Mouse (Mus musculus): ENCODE measurements around the gene 2700049A03Rik. TPM values are rescaled to one million over a fixed set of nuclear protein-coding genes. Genes with fewer than 3 reads are reported as not detected.
A peak's percentile ranks its signal among the peaks of the same experiment; 100 is the strongest.

2700049A03Rik gene
- polyA plus RNA-seq, 1 experiment, result 2.4 TPM

DNA sequence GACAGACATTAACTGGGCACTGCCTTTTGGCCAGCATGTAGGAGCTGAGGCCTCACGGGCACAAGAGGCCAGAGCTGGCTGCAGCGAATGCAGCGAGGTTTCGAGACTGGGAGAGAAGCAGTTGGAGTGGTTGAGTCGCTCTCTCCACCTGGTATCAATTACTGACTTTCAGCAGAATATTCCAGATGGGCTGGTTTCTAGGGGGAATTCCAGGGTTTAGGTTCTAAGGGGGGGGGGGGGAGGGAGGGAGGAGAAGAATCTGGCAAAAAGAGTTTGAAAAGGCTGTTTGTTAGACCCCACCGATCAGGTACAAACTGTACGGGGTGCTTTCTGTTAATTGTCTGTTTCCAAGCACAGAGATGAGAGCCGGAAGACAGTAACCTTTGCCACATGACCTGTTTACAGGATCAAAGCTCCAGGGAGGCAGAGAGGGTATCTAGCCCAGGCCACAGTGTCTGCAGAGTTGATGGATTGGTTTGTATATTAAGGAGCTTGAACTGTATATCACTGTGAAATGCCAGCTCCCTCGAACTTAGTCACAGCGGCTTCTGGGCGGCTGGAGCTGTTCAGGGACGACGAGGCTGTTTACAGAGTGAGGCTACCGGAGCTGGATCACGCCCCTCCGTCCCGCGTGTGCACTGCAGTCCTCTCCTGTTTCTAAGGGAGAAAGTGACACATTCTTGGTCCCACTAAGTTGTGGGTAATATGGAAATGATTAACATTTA lies 121.7 kb downstream of the 2700049A03Rik start:
- no peaks in the 10 kb centered on the region for H3K36me3 ChIP-seq (ENCODE audit: control insufficient read depth, insufficient read depth, low read length)
- DNase-seq, result no peak
- no peak overlapping the region for H3K27ac ChIP-seq (ENCODE audit: insufficient read depth, low read depth, low read length)
- H3K27me3 ChIP-seq (replicated peaks; ENCODE audit: control insufficient read depth, insufficient read depth, low read length), result no peaks in the 10 kb centered on the region
- no peaks in the 10 kb centered on the region for H3K4me1 ChIP-seq (ENCODE audit: control insufficient read depth, insufficient read depth, low read length)
- 43% methylated on average over 18 of the region's 18 CpGs for WGBS
- no peak overlapping the region for H3K4me3 ChIP-seq (ENCODE audit: insufficient read depth, low read depth, low read length)
- TF ChIP-seq CTCF (conservative IDR thresholded peaks at IDR 0.05; ENCODE audit: insufficient read depth, insufficient read length, low read depth, low read length) (no peak), POLR2A (IDR thresholded peaks at IDR 0.05; ENCODE audit: low read depth, low read length) (no peak)

DNA sequence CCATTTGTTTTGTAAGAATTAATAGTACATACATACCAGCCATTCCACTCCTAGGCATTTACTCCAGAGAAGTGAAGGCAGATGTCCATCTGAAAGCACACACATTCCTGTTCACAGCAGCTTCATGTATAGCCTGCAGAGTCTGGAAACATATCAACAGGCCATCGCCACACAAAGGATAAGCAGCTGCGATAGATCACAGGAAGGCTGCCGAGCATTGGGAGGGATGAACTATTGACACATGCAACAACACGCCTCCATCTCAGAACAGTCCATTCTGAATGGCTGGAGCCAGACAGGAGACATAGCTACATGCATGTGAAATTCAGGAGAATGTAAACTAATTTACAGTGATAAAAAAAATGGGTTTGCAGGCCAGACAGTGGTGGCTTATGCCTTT lies 127.6 kb downstream of the 2700049A03Rik start:
- 80% methylated on average over 4 of the region's 4 CpGs for WGBS
- Histone ChIP-seq H3K4me1 (ENCODE audit: control insufficient read depth, insufficient read depth, low read length) (no peaks in the 10 kb centered on the region), H3K4me3 (ENCODE audit: insufficient read depth, low read depth, low read length) (no peak overlapping the region), H3K27ac (ENCODE audit: insufficient read depth, low read depth, low read length) (no peak overlapping the region), H3K36me3 (ENCODE audit: control insufficient read depth, insufficient read depth, low read length) (no peaks in the 10 kb centered on the region), H3K27me3 (replicated peaks; ENCODE audit: control insufficient read depth, insufficient read depth, low read length) (no peaks in the 10 kb centered on the region)
- TF ChIP-seq POLR2A (IDR thresholded peaks at IDR 0.05; ENCODE audit: low read depth, low read length) (no peak), CTCF (conservative IDR thresholded peaks at IDR 0.05; ENCODE audit: insufficient read depth, insufficient read length, low read depth, low read length) (no peak)
- DNase-seq, result no peak

DNA sequence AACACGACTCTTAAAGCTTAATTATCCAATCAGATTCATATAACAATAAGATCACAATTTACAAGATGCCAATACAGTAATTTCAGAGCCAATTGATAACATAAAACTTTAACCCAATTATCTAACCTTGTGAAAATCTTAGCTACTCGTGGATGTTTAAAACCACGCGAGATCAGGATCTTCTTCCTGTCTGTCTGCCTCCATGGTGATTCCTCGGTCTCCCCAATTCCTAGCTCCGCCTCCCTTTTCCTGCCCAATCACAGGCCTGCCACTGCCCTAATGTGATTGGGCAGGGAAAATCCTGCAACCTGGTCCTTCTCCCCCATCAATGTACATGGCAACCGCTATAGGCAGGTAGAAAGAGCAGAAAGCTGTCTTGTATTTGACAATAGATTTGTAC lies 132.7 kb downstream of the 2700049A03Rik start:
- TF ChIP-seq CTCF (conservative IDR thresholded peaks at IDR 0.05; ENCODE audit: insufficient read depth, insufficient read length, low read depth, low read length), result no peak
- TF ChIP-seq POLR2A (IDR thresholded peaks at IDR 0.05; ENCODE audit: low read depth, low read length), result no peak
- Histone ChIP-seq H3K27ac (ENCODE audit: insufficient read depth, low read depth, low read length) (no peak overlapping the region), H3K4me3 (ENCODE audit: insufficient read depth, low read depth, low read length) (no peak overlapping the region), H3K4me1 (ENCODE audit: control insufficient read depth, insufficient read depth, low read length) (no peaks in the 10 kb centered on the region), H3K36me3 (ENCODE audit: control insufficient read depth, insufficient read depth, low read length) (no peaks in the 10 kb centered on the region), H3K27me3 (replicated peaks; ENCODE audit: control insufficient read depth, insufficient read depth, low read length) (no peaks in the 10 kb centered on the region)
- DNase-seq, result no peak
- 91% methylated on average over 7 of the region's 7 CpGs for WGBS

DNA sequence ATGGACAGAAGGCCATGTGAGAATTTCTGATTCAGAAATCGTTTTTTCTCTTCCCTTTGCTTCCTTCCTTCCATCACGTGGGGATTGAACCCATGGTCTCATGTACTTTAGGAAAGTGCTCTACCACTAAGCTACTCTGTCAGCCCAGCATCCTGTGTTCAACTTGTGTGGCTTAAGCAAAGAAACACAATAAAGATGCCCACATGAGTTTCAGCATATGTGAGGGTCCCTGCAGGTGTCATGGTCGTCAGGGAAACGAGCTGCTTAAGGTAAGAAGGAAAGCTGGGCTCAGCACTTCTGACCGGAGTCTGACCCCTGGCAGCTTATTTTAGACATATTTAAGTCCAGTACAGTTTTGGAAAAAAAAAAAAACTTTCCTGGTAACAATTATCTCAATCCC lies 134.5 kb downstream of the 2700049A03Rik start:
- WGBS, result 77% methylated on average over 5 of the region's 5 CpGs

DNA sequence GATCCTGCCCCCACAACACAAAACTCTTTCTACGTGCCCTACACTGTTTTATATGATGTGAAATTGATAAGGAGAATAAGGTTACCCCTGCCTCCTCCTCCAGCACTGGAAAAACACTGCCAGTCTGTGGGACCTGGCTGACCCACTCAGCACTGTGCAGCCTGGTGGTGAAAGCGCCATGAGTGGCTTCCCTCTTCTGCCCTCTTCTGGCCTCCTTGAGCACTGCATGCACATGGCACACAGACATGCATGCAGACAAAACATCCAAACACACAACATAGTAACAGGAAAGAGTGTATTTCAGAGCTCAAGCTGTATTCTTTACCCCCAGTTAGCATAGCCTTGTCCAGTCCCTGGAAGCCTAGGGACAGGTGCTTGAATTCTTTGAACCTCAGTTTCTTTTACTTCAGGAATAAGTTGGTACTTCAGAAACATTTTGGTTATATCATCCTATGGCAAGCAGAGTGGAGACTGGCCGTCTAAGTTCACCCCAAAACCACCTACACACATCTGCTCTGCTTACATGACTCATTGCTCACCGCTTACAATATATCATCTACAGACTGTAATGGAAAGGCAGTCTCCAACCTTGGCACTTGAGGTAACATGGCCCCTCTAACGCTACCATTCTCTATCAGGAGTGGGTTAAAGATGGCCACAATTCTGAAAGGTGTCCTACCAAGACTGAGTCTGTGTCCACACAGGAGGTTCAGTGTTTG lies 138.0 kb downstream of the 2700049A03Rik start:
- no peaks in the 10 kb centered on the region for H3K36me3 ChIP-seq (ENCODE audit: control insufficient read depth, insufficient read depth, low read length)

More for the DNA sequence above, 134.5 kb downstream of the 2700049A03Rik start:
- Histone ChIP-seq H3K27me3 (replicated peaks; ENCODE audit: control insufficient read depth, insufficient read depth, low read length) (no peaks in the 10 kb centered on the region), H3K36me3 (ENCODE audit: control insufficient read depth, insufficient read depth, low read length) (no peaks in the 10 kb centered on the region), H3K27ac (ENCODE audit: insufficient read depth, low read depth, low read length) (no peak overlapping the region), H3K4me3 (ENCODE audit: insufficient read depth, low read depth, low read length) (no peak overlapping the region), H3K4me1 (ENCODE audit: control insufficient read depth, insufficient read depth, low read length) (no peaks in the 10 kb centered on the region)
- DNase-seq, result no peak
- TF ChIP-seq CTCF (conservative IDR thresholded peaks at IDR 0.05; ENCODE audit: insufficient read depth, insufficient read length, low read depth, low read length) (no peak), POLR2A (IDR thresholded peaks at IDR 0.05; ENCODE audit: low read depth, low read length) (no peak)

DNA sequence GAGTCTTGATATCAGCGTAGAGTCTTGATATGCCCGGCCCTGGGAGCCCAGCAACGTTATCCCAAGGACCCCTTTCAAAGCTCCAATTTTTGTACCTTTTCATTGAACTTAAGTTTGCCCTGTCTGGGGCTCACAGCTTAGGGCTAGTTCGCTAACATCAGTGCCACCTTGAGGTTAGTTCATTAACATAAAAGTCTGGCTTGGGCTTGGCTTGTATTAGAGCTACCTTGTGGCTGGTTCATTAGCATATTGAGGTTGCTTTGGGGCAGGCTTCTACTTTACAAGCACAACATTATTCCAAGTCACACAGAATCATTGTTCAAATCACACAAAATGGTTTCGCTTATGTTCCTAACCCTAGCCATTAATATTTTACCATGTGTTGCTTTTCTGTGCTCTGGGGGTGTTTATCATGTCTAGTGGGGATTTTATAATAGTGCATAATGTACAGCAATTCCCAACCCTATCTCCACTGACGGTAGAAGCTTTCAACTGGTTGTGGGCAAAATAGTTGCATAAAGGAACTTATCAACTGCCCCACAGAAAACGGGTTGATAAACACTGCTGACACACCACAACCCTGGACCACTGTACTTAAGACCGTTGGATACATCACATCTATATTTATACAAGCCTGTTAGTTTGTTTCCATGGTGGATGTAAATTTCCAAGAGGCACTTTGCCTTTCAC lies 139.4 kb downstream of the 2700049A03Rik start:
- H3K27ac ChIP-seq (ENCODE audit: insufficient read depth, low read depth, low read length), result no peak overlapping the region
- no peaks in the 10 kb centered on the region for H3K36me3 ChIP-seq (ENCODE audit: control insufficient read depth, insufficient read depth, low read length)
- H3K4me3 ChIP-seq (ENCODE audit: insufficient read depth, low read depth, low read length), result no peak overlapping the region
- DNase-seq, result no peak
- no peaks in the 10 kb centered on the region for H3K4me1 ChIP-seq (ENCODE audit: control insufficient read depth, insufficient read depth, low read length)
- WGBS, result 81% methylated on average over 8 of the region's 8 CpGs
- H3K27me3 ChIP-seq (replicated peaks; ENCODE audit: control insufficient read depth, insufficient read depth, low read length), result no peaks in the 10 kb centered on the region
- TF ChIP-seq POLR2A (IDR thresholded peaks at IDR 0.05; ENCODE audit: low read depth, low read length) (no peak), CTCF (conservative IDR thresholded peaks at IDR 0.05; ENCODE audit: insufficient read depth, insufficient read length, low read depth, low read length) (no peak)

More for the DNA sequence above, 138.0 kb downstream of the 2700049A03Rik start:
- no peaks in the 10 kb centered on the region for H3K4me1 ChIP-seq (ENCODE audit: control insufficient read depth, insufficient read depth, low read length)
- no peak overlapping the region for H3K4me3 ChIP-seq (ENCODE audit: insufficient read depth, low read depth, low read length)
- WGBS, result 93% methylated on average over 5 of the region's 5 CpGs
- no peak for DNase-seq
- no peaks in the 10 kb centered on the region for H3K27me3 ChIP-seq (replicated peaks; ENCODE audit: control insufficient read depth, insufficient read depth, low read length)
- no peak overlapping the region for H3K27ac ChIP-seq (ENCODE audit: insufficient read depth, low read depth, low read length)
- 0 out of 2 replicates have a peak, but pooled peaks have one; percentile 23 for TF ChIP-seq CTCF (conservative IDR thresholded peaks at IDR 0.05; ENCODE audit: insufficient read depth, insufficient read length, low read depth, low read length)
- TF ChIP-seq POLR2A (IDR thresholded peaks at IDR 0.05; ENCODE audit: low read depth, low read length), result no peak

Measured in kidney, adult 2 months (tissue).